Mouse (Mus musculus) spleen, adult 2 months (tissue): ENCODE measurements around the gene Pard3.

ENCODE experiments used
- CTCF ChIP-seq: fragments of 200-500 bp; IDR thresholded peaks from 2 replicates; pipeline ENCODE4 v1.5.1; 2011; ENCODE audit warnings: mild to moderate bottlenecking, inconsistent platforms; ENCODE audit not compliant: insufficient read depth, insufficient read length, insufficient replicate concordance; ENCODE audit errors: extremely low read depth
- POLR2A ChIP-seq: fragments of 200-500 bp; IDR thresholded peaks from 2 replicates; pipeline ENCODE4 v1.6.1; 2011; ENCODE audit warnings: low read depth, low read length, inconsistent platforms

DNA sequence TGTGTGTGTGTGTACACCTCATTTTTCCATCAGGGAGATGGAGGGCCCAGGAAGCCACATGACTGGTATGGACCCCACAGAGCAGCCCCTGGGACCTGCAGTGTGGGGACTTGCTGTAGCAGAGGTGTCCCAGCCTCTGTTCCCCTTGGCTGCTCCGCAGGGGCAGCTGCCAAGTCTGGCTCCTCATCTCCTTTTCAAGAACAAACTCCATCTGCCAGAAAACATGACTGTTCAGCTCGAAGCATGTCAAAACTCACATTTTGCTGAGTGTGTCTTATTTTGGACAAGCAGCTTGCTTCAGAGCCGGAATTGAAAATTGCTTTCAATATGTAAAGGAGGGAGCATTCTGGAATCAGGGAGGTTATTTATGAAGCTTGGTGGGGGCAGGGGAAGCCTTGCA lies 471.1 kb downstream of the Pard3 start:
- TF ChIP-seq CTCF (no peak), POLR2A (no peak)
